Mouse (Mus musculus): ENCODE measurements around the gene Arl15.

Gene Arl15

GRCm38 (mm10) chr13:114138921-114139320, 344.6 kb downstream of the Arl15 start:
- no peak for DNase-seq (ENCODE audit: inconsistent age in 2 of 2, low spot score in 1 of 2)

- DNase-seq (ENCODE audit: inconsistent age in 2 of 2, low spot score in 1 of 2), result no peak
Measured at GRCm38 (mm10) chr13:114139570-114139969, 345.3 kb downstream of the Arl15 start.

- DNase-seq (ENCODE audit: inconsistent age in 2 of 2, low spot score in 1 of 2), result no peak
Measured at GRCm38 (mm10) chr13:114142826-114143225, 348.5 kb downstream of the Arl15 start.

GRCm38 (mm10) chr13:114143247-114143646, 348.9 kb downstream of the Arl15 start:
- DNase-seq (ENCODE audit: inconsistent age in 2 of 2, low spot score in 1 of 2), result no peak

GRCm38 (mm10) chr13:114144052-114145046, 350.0 kb downstream of the Arl15 start:
- no peak for DNase-seq (ENCODE audit: inconsistent age in 2 of 2, low spot score in 1 of 2)

GRCm38 (mm10) chr13:114145249-114145648, 350.9 kb downstream of the Arl15 start:
- no peak for DNase-seq (ENCODE audit: inconsistent age in 2 of 2, low spot score in 1 of 2)

GRCm38 (mm10) chr13:114150856-114151697, 356.8 kb downstream of the Arl15 start:
- no peak for DNase-seq (ENCODE audit: inconsistent age in 2 of 2, low spot score in 1 of 2)

- no peak for DNase-seq (ENCODE audit: inconsistent age in 2 of 2, low spot score in 1 of 2)
Measured at GRCm38 (mm10) chr13:114151698-114152069, 357.4 kb downstream of the Arl15 start.

- no peak for DNase-seq (ENCODE audit: inconsistent age in 2 of 2, low spot score in 1 of 2)
Measured at GRCm38 (mm10) chr13:114156689-114157088, 362.4 kb downstream of the Arl15 start.

- DNase-seq (ENCODE audit: inconsistent age in 2 of 2, low spot score in 1 of 2), result no peak
Measured at GRCm38 (mm10) chr13:114158111-114158730, 363.9 kb downstream of the Arl15 start.

- no peak for DNase-seq (ENCODE audit: inconsistent age in 2 of 2, low spot score in 1 of 2)
Measured at GRCm38 (mm10) chr13:114159634-114160391, 365.5 kb downstream of the Arl15 start.

- no peak for DNase-seq (ENCODE audit: inconsistent age in 2 of 2, low spot score in 1 of 2)
Measured at GRCm38 (mm10) chr13:114162753-114163152, 368.4 kb downstream of the Arl15 start.

GRCm38 (mm10) chr13:114165616-114166015, 371.3 kb downstream of the Arl15 start:
- DNase-seq (ENCODE audit: inconsistent age in 2 of 2, low spot score in 1 of 2), result no peak

GRCm38 (mm10) chr13:114166439-114167183, 372.3 kb downstream of the Arl15 start:
- no peak for DNase-seq (ENCODE audit: inconsistent age in 2 of 2, low spot score in 1 of 2)

- DNase-seq (ENCODE audit: inconsistent age in 2 of 2, low spot score in 1 of 2), result no peak
Measured at GRCm38 (mm10) chr13:114170061-114170460, 375.8 kb downstream of the Arl15 start.

GRCm38 (mm10) chr13:114171465-114171864, 377.2 kb downstream of the Arl15 start:
- no peak for DNase-seq (ENCODE audit: inconsistent age in 2 of 2, low spot score in 1 of 2)

- peak in 1 of 2 experiments; percentile 50 for DNase-seq (ENCODE audit: inconsistent age in 2 of 2, low spot score in 1 of 2)
Measured at GRCm38 (mm10) chr13:114188107-114188506, 393.8 kb downstream of the Arl15 start.

GRCm38 (mm10) chr13:114188801-114189200, 394.5 kb downstream of the Arl15 start:
- DNase-seq (ENCODE audit: inconsistent age in 2 of 2, low spot score in 1 of 2), result no peak

- DNase-seq (ENCODE audit: inconsistent age in 2 of 2, low spot score in 1 of 2), result no peak
Measured at GRCm38 (mm10) chr13:114189441-114189840, 395.1 kb downstream of the Arl15 start.

GRCm38 (mm10) chr13:114190898-114191297, 396.6 kb downstream of the Arl15 start:
- DNase-seq (ENCODE audit: inconsistent age in 2 of 2, low spot score in 1 of 2), result no peak
